Mouse (Mus musculus): ENCODE measurements around the gene Dnajb4. TPM values are rescaled to one million over a fixed set of nuclear protein-coding genes. Genes with fewer than 3 reads are reported as not detected.
A peak's percentile ranks its signal among the peaks of the same experiment; 100 is the strongest.

Dnajb4 gene
- total RNA-seq, 2 experiments from 2014 or later: 45.5 to 85.8 TPM

- DNase-seq: no peak
- no peak for TF ChIP-seq CTCF (IDR thresholded peaks at IDR 0.05)
- H3K27ac ChIP-seq: no peak overlapping the region
- no peak overlapping the region for H3K4me3 ChIP-seq
- intact Hi-C loops (cut with DNase I): loop anchor here (5.0 kb wide), 1 partner anchor 119 kb away; no protein-coding TSS in a partner anchor
These were observed 21.4 kb upstream of the Dnajb4 start for GRCm38 (mm10) chr3:152231333-152232100.

DNA sequence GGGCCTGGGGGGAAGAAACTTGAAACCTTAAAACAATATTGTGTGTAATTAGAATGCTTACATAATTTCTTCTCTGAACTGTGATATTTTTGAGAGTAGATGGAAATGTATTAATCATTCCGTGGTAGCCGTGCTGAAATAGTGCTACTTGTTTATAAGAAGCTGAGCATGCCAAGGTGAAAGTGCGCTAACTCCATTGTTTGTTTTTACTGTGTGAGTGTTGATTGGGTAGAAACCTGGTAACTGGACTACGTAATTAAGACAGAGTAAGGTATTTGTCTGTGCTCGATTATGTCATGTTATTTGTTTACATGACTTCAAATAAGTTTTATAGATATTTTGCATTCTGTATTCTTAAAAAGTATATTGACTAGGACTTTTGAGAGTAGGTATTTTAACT lies 19.2 kb upstream of the Dnajb4 start:
- Histone ChIP-seq H3K27ac (no peak overlapping the region), H3K4me3 (no peak overlapping the region)
- DNase-seq: no peak
- intact Hi-C loops (cut with DNase I): no loop called here
- no peak for TF ChIP-seq CTCF (IDR thresholded peaks at IDR 0.05)

DNA sequence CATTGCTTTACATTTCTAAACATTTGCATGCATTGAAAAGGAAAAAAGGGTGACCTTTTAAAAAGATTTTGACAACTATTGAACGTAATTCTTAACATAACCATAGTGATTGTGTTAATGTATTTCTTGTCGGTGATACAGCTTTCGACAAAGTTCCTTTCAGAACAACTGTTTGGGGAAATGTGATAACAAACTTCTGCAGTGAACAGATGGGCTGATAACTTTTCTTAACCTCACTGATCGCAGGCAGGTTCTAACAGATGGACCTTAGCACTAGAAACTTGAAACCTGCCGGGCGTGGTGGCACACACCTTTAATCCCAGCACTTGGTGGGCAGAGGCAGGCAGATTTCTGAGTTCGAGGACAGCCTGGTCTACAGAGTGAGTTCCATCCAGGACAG lies 18.7 kb upstream of the Dnajb4 start:
- no peak overlapping the region for H3K27ac ChIP-seq

GRCm38 (mm10) chr3:152225906-152226305 lies 15.8 kb upstream of the Dnajb4 start:
- TF ChIP-seq CTCF (IDR thresholded peaks at IDR 0.05): no peak
- intact Hi-C loops (cut with DNase I): no loop called here
- H3K4me3 ChIP-seq: no peak overlapping the region
- no peak overlapping the region for H3K27ac ChIP-seq
- no peak for DNase-seq

More for the DNA sequence above, 18.7 kb upstream of the Dnajb4 start:
- no peak overlapping the region for H3K4me3 ChIP-seq
- TF ChIP-seq CTCF (IDR thresholded peaks at IDR 0.05): no peak
- no peak for DNase-seq
- intact Hi-C loops (cut with DNase I): no loop called here

GRCm38 (mm10) chr3:152224918-152225317 lies 14.8 kb upstream of the Dnajb4 start:
- TF ChIP-seq CTCF (IDR thresholded peaks at IDR 0.05): peak; percentile 22; the same call in 1 of the 2 replicates
- intact Hi-C loops (cut with DNase I): no loop called here
- Histone ChIP-seq H3K4me3 (no peak overlapping the region), H3K27ac (no peak overlapping the region)
- DNase-seq: no peak

DNA sequence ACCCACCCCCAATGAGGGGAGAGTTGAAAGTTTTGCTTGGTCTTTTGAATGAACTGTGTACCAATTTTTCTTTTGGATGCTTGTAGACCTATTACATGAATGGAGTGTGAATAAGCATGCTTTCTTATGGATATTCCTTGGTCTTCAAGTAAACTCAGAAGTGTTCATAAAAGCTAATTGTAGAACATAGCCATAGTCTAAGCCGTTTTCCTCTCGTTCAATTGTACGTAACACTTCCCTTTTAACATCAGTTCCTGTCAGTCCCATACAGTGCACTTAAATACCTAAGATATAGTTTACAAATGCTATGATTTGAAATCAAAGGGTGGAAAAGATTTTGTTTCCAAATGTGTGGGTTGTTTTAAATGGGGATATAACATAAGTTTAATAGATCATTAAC lies 3.3 kb upstream of the Dnajb4 start:
- no peak for DNase-seq
- Histone ChIP-seq H3K27ac (no peak overlapping the region), H3K4me3 (no peak overlapping the region)
- TF ChIP-seq CTCF (IDR thresholded peaks at IDR 0.05): no peak
- intact Hi-C loops (cut with DNase I): loop anchor here (5.0 kb wide), 1 partner anchor 101 kb away; no protein-coding TSS in a partner anchor

- DNase-seq: no peak
- H3K27ac ChIP-seq: peak overlapping the region; percentile 100
- no peak for TF ChIP-seq CTCF (IDR thresholded peaks at IDR 0.05)
- intact Hi-C loops (cut with DNase I): loop anchor here (2.0 to 5.0 kb wide), 2 partner anchors 19 to 100 kb away; no protein-coding TSS in a partner anchor
- peak overlapping the region; percentile 79 for H3K4me3 ChIP-seq
These were observed 1.7 kb upstream of the Dnajb4 start for GRCm38 (mm10) chr3:152211731-152212279.

GRCm38 (mm10) chr3:152210728-152211391 lies 758 bp upstream of the Dnajb4 start:
- intact Hi-C loops (cut with DNase I): loop anchor here (2.0 to 5.0 kb wide), 2 partner anchors 18 to 99 kb away; no protein-coding TSS in a partner anchor
- TF ChIP-seq CTCF (IDR thresholded peaks at IDR 0.05): no peak
- peak; percentile 80 for DNase-seq
- peak overlapping the region; percentile 79 for H3K4me3 ChIP-seq
- H3K27ac ChIP-seq: peak overlapping the region; percentile 100

GRCm38 (mm10) chr3:152209177-152209966 lies 730 bp downstream of the Dnajb4 start:
- no peak for DNase-seq
- H3K27ac ChIP-seq: peak overlapping the region; percentile 100
- H3K4me3 ChIP-seq: peak overlapping the region; percentile 79
- TF ChIP-seq CTCF (IDR thresholded peaks at IDR 0.05): no peak
- intact Hi-C loops (cut with DNase I): no loop called here

DNA sequence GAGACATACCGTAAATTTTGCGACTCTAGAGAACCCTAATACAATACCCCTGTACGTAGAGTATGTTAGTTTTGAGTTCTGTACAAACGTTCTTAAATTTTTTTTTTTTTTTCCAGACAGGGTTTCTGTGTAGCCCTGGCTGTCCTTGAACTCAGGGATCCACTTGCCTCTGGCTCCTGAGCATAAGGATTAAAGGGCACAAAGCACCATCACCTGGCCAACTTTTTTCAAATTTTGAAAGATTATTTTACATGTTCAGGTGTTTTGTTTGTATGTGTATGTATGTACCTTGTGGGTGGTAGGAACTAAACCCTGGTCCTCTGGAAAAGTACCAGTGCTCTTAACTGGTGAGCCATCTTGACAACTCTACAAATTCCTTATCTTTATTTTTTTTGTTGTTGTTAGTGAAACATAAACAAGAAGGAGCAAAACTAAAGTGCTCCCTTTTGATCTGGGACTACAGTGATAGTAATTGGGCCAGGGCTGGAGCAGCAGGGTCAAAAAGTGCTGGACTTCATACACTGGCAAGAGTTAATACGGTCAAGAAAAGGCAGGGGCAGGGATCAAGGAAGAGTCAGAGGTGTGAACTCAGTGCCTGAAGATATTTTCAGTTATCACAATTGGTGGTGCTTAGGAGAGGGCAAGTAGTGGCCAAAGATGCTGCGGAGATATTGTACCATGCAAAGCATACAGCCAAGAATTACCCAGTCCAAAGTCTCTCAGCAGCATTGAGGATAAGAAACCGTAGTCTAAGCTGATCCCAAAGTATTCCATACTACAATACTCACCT lies 1.8 kb downstream of the Dnajb4 start:
- intact Hi-C loops (cut with DNase I): no loop called here
- H3K27ac ChIP-seq: peak overlapping the region; percentile 100; the same call in 1 of the 2 replicates
- TF ChIP-seq CTCF (IDR thresholded peaks at IDR 0.05): no peak
- no peak for DNase-seq
- H3K4me3 ChIP-seq: peak overlapping the region; percentile 79

GRCm38 (mm10) chr3:152207156-152207555 lies 2.9 kb downstream of the Dnajb4 start:
- TF ChIP-seq CTCF (IDR thresholded peaks at IDR 0.05): no peak
- intact Hi-C loops (cut with DNase I): no loop called here
- no peak overlapping the region for H3K27ac ChIP-seq
- H3K4me3 ChIP-seq: no peak overlapping the region
- DNase-seq: no peak
